Mouse (Mus musculus) inflammation-experienced regulatory T-cells, adult 6 months (primary cell): Measurements from ENCODE around the gene Iqsec1. TPM values are rescaled to one million over a fixed set of nuclear protein-coding genes. Genes with fewer than 3 reads are reported as not detected.

Experiments used
- ATAC-seq: one replicate; pipeline ENCODE4 v1.8.0; 2017
- polyA plus RNA-seq, 3 experiments: library from polyadenylated mRNA; unstranded; fragments of 100-300 nt; shearing (Covaris generic); gene quantifications; one replicate each; pipeline ENCODE4 v1.2.1; 2017

Gene Iqsec1
- polyA plus RNA-seq, 3 experiments from 2014 or later = 9.8 to 12.2 (median 10.0) TPM

DNA sequence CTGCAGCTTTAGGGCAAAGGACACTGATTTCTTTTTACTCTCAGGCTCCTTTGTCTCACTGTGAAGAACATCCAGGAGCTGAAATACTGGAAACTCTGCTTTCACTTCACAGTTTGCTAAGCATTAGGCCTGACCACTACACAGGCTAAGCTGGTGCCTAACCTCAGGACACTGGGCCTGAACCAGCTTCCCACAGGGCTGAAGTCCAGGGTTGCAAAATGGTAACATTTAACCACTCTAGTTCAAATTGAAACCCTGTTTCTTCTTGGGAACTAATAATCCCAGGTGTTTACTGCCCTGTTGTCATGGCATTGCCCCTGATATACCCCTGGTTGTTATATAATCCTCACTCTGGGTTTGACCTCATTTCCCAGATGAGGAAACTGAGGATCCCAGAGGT lies 234.8 kb downstream of the Iqsec1 start:
- ATAC-seq = no peak

DNA sequence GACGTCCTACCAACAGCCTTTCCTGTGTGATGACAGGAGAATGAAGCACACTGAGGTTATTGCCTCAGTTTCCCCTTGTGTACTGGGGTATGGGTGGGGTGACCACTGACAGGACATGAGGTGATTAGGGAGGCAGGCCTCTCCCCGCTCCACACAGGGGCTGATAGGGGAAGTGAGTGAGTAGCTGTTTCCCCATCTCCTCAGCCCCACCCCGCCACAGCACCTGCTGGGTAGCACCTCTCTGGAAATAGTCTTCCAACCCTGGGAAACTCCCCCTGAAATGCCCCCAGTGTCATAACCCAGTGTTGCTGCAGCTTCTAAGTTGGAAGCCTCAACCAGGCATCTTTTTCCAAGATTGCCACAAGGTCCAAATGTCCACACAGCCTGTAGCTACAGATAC lies 236.9 kb downstream of the Iqsec1 start:
- no peak for ATAC-seq

DNA sequence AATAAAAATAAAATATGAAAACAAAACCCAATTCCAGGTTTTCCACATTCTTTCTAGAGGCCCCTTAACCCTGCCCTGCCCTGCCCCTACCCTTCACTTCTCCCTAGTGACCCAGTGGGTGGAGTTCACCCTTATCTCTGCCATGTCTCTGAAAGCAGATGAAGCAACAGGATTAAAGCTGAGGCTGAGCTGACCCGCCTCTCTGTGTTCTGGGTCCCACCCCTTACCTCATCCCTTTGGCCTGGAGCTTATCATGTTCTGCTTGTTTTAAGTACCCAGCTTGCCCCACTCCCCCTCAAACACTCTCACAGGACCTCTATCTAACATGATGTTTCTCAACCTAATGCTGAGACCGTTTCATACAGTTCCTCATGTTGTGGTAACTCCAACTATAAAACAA lies 238.4 kb downstream of the Iqsec1 start:
- no peak for ATAC-seq

DNA sequence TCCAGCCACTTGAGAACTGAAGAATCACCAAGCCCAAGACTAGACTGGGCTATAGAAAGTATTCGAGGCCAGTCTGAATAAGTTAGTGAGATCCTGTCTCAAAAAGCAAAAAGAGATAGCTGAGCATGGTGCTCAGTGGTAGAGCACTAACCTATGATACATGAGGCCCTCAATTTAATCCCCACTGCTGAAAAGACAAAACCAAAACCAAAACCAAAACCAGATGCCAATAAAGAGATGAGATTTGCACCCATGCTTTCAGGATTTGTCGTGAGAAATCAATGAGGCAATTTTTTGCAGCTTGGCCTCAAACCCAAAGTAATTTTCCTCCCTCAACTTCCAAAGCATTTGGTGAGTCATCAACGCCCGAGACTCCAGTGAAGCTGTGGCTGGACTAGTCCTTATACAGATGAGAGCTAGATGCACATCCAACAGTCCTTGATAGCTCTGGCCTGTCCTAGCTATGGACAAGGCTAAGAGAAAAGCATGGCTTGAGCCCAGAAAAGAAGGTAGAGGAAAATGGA lies 239.0 kb downstream of the Iqsec1 start:
- peak; percentile 41 for ATAC-seq

DNA sequence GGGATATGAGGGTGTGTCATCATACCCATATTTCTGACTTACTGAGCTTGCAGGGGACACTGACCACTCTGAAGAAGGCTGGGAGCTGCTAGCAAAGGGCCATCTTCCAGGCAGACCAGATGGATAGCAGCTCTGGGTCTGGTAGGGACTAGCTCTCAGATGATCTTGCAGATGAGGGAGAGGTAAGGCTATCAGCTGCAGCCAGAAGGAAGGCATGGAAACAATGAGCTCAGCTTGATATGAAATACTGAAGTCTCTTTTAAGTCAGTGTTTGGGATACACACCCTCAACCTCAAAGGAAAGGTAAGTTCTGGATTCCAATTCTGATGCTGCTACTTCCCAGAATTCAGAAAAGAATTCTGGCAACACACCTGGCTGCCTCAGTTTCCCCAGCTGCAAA lies 239.5 kb downstream of the Iqsec1 start:
- ATAC-seq = no peak

DNA sequence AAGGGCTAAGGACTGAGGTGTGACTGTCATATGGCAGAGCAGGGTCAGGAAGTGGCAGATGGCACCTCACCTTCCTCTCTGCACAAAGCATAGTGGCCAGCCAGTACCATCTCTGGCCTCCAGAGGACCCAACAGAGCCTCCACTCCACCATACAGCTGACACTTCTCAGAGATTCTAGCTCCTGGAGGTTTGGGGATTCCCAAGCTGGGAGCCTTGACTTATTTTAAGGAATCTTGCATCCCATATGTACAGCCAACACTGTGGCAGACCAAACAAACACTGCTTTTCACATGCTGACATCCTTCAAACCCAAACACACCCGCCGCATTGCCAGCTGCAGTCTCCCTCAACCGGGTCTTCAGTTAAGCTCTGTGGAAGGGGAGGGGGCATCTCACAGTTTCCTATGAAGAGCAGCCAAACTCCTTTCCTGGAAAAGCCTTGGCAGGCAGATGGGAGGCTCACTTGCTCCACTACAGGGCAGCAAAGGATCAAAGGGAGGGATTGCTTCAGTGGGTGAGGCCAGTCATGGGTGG lies 242.1 kb downstream of the Iqsec1 start:
- peak; percentile 60 for ATAC-seq

DNA sequence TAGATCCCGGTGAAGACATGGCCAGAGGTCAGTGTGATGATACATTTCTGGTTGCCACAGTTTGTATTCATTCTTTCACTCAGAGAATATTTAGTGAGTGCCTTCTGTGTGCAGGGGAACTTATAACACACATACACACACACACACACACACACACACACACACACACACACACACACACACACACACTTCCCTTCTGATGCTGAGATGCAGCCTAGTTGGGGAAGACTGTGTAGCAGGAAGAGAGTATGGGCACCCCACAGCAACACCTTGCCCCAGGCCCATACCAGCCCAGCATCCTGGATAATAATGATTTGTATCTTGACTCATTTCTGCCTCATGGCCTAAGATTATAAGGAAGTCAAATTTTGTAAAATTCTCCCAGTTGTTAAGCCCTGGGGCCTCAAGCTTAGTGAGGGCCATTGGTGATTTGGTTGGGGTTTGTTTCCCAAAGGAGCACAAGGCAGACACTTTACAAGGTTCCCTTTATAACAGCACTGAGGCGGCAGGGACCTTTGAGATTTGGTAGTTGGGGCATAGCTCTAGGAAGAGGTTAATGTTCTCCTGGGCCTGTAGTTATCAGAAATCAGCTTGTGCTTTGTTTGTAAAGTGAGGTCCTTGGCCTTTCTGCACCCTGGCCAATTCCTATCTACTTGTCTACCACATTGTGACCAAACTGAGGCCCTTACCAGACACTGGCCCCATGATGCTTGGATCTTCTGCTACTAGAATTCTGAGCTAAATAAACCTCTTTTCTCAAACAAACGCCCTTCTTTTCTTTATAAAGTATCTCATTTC lies 242.9 kb downstream of the Iqsec1 start:
- ATAC-seq = no peak

DNA sequence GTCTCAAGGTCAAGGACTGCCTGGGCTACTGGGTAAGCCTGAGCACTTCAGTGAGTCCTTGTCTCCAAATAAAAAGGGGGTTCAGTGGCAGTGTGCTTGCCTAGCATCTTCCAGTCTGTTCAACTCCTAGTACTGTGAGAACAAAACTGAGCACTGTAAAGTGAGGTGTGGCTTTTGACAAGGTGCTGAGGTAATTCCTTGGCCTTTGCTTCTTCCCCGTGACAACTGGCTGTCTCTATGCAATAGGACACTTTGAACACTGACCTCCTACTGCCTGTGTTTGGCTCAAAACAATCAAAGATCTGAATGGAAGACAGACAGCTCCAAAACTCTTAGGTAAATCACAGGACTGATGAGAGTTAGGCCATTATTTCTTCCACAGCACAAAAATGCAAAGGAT lies 246.0 kb downstream of the Iqsec1 start:
- no peak for ATAC-seq

DNA sequence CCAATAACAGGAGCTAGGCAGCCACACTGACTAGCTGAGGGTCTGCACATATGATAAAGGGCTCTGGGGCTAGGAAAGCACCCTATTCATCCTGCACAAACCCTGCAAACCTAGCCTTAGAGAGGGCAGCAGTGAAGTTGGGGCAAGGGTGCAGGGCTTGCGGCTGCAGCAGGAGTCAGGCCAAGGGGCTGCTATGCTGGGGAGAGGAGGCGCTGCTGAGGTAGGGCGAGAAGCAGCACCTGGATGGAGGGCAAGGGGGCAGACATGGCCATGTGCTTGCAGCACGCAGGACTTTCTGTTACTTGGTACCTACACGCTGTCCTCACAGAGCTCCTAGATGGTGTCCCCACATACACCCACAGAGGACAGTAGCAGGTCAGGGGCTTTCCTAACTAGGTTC lies 246.8 kb downstream of the Iqsec1 start:
- no peak for ATAC-seq

DNA sequence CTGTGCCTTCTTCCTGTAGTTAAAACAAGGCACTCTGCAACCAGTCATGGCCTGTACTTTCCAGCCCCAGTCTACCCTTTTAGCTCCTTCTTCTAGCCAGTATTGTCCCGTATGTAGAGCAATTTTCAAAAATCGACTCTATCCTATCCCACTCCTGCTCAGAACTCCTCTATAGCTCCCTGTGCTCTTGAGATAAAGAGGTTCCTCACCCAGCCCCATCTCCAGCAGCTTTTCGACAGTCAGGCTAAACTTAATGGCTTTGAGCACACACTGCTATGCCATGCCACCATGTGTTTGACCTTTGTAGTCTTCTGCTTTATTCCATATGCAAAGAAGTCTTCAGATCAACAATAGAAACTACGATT lies 247.4 kb downstream of the Iqsec1 start:
- no peak for ATAC-seq

DNA sequence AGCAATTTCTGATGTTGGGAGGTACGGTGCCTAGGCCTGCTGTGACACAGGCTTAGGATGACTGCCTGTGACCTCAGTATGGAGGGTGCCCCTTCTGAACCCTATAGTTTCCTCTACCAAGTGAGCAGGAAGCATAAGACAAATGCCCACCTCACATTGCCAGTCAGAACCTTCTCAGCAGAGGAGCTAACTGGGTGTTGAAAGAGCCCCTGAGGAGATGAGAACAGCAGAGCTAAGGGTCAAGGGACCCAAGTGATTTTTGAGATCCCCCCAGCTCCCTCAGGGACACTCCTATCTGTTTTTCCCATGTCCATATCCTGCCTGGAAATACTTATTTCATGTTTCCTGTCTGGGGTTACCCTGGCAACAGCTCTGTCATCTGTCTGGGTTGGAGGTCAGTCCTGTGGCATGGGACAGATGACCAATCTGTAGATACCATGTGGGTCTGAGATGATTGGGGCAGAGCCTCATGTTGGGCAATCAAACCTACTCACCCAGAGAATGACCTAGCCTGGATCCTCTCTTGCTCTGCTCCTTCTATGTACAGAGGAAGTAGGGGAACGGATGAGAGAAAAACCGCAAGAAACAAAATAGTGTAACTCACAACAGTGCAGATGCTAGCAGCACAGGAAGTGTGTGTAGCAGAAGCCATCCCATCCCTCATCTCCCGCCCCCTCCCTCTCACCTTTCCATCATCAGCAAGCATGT lies 248.0 kb downstream of the Iqsec1 start:
- peak; percentile 90 for ATAC-seq

DNA sequence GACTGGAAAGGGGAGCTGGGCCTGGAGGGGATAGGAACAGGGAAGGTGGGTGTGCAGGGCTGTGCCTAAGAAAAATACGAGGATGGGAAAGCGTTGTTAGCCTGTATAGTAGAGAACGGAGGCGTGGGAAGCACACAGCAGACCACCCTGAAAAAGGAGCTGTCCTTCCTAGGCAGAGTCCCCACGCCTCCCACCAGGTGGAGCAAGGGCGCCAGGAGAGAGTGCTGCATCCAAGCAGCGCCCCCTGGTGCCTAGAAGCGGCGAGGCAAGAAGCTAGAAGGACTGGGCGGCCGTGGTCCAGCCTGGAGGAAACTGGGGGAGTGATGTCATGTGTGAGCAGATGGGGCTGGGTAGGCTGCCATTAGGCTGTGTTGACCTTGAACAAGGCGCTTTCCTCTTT lies 251.1 kb downstream of the Iqsec1 start:
- peak; percentile 56 for ATAC-seq

DNA sequence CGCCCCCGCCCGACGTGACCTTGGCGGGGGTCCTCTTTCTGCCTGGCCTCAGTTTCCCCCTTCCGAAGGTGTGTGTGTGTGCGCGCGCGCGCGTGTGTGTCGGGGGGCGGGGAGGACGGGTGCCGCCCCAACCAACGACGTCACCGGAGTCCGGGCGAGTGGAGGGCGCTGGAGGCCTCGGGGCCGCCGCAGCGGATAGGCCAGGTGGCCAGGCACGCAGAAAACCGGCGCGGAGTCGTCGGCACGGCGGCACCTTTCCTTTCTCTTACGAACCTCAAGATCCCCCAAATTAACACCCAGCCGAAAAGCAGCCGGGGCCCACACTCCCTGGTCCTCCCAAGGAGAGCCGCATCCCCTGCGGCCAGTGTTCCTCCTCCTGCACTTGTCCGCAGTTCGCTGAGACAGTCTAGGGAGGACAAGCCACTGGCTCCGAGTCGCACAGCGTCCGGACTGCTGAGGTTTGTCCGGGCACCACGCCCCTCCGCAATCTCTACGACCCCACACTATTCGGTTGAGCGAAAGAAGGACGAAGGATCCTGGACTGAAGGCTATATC lies 251.7 kb downstream of the Iqsec1 start:
- ATAC-seq = no peak

DNA sequence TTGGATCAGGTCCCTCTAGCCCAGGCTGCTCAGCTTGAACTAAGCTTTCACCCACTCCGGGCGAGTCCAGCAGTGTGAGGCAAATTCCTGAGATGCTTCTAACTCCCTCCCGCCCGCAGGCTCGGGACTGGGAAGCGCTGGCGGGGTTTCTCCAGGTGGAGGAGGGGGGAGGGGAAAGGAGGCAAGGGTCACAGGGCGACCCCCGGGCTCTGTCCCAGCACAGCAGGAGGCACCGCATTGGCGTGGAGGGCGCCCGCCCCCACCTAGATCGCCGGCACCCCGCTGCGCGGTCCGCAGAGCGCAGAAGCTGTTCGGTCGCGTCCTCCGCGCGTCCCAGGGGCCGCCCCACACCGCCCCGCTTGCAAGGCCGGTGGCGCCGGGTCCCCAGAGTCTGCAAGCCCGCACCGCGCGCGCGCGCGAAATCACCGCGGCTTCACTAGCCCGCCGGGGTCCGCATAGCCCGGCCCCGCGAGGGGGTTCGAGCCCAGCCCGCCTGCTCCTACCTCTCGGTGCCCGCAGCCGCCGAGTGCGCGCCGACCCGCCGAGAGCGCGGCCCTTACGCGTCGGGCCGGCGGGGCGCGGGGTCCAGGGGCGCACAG lies 252.3 kb downstream of the Iqsec1 start:
- no peak for ATAC-seq

DNA sequence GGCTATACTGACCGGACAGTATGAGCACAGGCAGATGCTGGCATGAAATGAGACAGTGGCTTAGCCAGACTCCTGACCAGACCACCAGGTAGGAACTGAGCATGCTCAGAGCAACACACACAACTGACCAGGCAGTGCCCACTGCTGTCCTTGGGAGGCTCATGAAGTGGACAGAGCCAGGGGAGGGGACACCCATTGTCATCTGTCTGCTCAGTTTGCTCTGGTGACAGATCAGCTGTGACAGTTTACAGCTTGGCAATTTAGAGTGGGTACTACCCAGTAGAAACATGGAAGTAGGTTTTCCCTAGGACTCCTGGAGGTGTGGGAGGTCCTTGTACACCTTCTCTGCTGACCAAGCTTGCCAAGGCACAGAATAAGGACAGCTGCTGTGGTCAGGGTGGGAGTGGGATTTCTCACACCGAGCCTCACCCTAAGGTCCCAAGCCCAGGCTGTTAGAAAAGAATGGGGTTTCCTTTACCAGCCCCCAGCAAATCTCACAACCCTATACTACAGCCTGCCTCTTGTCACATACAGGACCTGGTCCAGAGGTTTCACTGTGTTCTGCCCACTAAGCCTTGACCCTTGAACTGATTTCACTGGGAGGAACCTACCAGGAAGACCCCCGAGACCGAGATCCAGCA lies 253.0 kb downstream of the Iqsec1 start:
- no peak for ATAC-seq

DNA sequence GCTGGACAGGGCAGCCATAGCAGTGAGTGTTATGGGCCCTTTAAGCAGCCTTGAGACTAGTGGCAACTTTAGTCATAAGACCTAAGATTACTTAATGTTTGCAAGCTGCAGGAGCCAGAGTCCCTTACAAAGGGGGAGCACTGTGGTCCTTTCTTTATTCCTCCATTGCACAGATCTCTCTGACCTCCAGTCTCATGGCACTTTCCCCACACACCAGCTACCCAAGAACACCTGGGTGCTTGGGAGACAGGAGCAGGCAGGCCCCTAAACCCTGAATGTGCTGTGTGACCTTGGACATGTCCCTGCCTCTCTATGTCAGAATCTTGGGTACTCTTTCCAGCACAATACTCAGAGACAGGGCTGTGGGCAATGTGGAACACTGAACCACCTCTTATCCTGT lies 253.7 kb downstream of the Iqsec1 start:
- no peak for ATAC-seq

DNA sequence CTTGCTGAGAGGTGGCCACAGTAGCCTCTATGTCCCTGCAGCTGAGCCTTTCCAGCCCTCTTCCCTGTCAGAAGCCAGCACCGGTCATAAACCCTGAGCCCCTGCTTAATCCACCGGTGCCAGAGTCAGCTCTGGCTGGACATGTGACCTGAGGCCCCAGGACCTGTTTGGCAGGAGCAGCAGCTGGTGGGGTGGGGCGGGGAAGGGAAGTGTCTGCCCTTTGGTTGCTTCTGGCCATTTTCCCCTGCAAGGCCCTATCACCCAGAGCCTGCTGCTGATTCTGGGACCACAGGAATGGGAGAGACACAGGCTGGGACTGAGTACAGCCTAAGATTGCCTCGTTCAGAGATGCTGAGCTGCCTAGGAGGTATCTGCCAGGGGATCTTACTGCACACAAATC lies 257.2 kb downstream of the Iqsec1 start:
- no peak for ATAC-seq

DNA sequence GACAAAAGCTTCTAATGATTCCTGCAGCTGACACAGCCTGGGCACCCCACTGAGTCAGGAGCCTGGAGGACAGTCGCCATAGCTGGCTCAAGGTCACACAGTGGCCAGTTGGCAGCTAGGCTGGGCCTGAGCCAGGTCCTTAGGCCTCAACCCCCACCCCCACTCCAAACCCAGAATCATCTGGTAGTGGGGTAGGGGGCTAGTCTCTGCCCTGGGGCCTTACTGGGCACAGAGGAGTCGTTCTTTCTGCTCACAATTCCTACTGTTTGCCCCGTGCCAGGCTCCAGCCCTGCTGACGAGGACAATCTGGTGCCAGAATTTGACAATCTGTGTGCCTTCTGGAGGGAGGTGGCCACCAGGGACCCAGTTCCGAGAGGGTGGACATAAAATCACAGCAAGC lies 258.7 kb downstream of the Iqsec1 start:
- no peak for ATAC-seq

DNA sequence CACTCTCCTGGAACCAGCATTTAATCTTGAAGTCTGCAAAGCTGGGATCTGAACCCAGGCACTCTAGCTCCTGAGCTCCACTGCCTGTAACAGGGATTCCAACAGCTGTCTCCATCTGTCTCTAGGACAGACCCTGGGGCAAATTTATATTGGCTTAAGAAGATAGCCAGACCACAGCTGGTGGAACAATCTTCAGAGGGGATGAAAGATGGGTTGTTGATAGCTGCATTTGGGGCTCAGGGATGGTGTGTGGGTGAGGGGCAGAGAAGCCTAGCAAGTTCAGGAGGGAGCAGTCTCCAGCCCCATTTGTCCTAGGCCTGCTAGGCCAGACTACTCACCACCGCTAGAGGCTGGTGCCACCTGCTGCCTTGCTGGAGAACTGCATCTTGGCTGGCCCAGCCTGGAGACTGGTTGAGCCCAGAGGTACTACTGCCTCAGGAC lies 260.0 kb downstream of the Iqsec1 start:
- peak; percentile 87 for ATAC-seq

DNA sequence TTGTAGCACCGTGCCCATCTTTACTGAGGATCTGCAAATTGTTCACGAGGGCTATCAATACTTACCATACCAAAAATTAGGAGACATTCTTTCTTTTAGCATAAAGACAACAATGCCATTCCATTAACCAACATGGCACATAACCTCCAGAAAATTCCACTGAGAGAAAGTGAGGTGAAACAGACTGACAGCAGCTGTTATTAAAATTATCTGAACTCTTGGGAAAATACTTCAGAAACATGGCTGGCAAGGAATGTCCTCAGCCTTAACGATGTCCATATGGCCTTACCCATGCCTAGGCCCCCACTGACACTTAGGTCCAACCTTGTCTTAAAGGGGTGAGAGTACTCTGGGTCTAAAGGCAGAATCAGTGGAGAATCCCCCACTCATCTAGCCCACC lies 260.7 kb downstream of the Iqsec1 start:
- no peak for ATAC-seq

DNA sequence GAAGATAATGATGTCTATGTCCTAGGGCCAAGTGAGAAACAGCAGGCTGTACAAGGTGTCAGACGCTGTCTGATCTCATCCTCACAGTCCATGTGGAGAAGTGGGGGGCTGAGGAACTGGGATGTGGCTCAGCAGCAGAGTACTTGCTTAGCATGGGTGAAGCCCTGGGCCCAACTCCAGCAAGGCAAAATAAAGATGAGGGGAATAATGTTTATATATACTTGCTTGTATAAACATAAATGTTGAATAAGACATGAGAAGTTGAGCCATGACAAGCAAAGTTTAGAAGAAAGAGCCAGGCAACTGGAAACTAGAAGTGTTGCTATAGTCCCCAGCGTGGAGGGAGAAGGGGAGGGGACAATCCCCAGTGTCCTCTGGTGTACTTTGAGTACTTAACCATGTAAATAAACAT lies 261.8 kb downstream of the Iqsec1 start:
- no peak for ATAC-seq

DNA sequence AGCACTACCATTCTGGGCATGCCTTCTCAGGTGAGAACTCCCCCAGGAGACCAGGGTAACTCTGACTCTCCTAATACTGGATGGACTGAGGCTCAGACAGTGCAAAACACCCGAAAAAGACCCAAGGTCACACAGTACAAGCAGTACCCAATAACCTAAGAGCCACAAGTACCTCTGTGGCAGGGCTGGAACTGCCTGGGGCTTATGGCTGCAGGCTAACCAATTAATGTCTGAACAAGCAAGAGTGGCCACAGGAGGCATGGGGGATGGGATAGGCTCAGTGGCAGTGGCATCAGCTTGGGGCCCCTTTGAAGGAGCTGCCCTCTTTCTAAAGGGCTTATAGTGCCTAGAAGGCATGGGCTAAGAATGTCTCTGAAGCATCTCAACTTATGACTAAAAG lies 263.0 kb downstream of the Iqsec1 start:
- no peak for ATAC-seq

DNA sequence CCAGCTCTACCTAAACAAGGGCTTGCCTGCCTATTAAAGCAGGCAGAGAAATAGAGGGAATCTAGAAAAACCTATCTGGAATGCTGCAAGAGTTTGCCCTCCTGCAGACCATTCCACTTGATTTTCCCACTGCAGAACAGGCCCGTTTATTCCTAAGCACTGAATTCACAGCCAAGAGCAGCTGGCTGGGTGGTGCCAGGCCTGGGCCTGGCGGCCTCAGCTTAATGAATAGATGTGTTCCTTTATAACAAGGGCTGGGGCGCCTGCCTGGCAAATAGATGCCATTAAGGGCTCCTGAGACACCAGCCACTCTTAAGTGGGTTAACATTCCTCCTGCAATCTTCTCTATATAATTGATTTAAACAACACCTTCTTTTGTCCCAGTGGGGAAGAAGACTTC lies 265.5 kb downstream of the Iqsec1 start:
- ATAC-seq = no peak
